14 mouse cellular contexts compared by ENCODE assay signal in genomic region chr7:12954896-12955295, GRCm38 (mm10). TPM values are rescaled to one million over a fixed set of nuclear protein-coding genes. Genes with fewer than 3 reads are reported as not detected.
A peak's percentile ranks its signal among the peaks of the same experiment; 100 is the strongest.
DNase-seq lines count a peak whose midpoint lies in the region; ATAC-seq and TF ChIP-seq lines count a peak whose summit lies in the region.
"Had no signal": no experiment of that assay in that cellular context is flagged by ENCODE, and none has a peak within 500 bp of the region (broad histone marks: within the 10 kb centered on the region; RNA-seq: fewer than 3 reads in every experiment).

No protein-coding gene starts in this region.

- peaks cover 6% of the 10 kb centered on the region for H3K27me3 ChIP-seq in G1E (ENCODE audit: insufficient read depth, low read length)
- H3K27me3 ChIP-seq in liver, embryonic 13.5 days: no peaks in the 10 kb centered on the region

- H3K27ac ChIP-seq in layer of hippocampus, adult 2 months: no peak overlapping the region
- no peak overlapping the region for H3K27ac ChIP-seq in liver, embryonic 13.5 days

- DNase-seq in CD4-positive, CD25-positive, alpha-beta regulatory T cell, adult 2 months (ENCODE audit: low read depth, low spot score): peak; percentile 27
- DNase-seq in layer of hippocampus, adult 2 months (ENCODE audit: low spot score in 2 of 2): no peak
- no peak for DNase-seq in layer of hippocampus, postnatal 10 days (ENCODE audit: low spot score in 2 of 2)
- DNase-seq in G1E (ENCODE audit: low spot score): no peak
- DNase-seq in liver, embryonic 13.5 days: no peak
- no peak for DNase-seq in urinary bladder, postnatal 14 days (ENCODE audit: low spot score)
- DNase-seq in right cerebral cortex, postnatal 4 days: no peak
- DNase-seq: cerebellum, adult 9-11 months; kidney, postnatal 14 days; spleen, adult 18-20 months had no signal

- H3K4me1 ChIP-seq in G1E (ENCODE audit: insufficient read depth, low read depth, low read length): peaks cover 4% of the 10 kb centered on the region
- peaks cover 37% of the 10 kb centered on the region for H3K4me1 ChIP-seq in liver, embryonic 13.5 days (replicated peaks)

- WGBS in liver, embryonic 13.5 days (ENCODE audit: insufficient replicate concordance): 22% methylated on average over 3 of the region's 3 CpGs

- no peak overlapping the region for H3K9ac ChIP-seq in liver, embryonic 13.5 days

- no peaks in the 10 kb centered on the region for H3K36me3 ChIP-seq in G1E (replicated peaks)
- H3K36me3 ChIP-seq in liver, embryonic 13.5 days: no peaks in the 10 kb centered on the region

- H3K4me2 ChIP-seq in liver, embryonic 13.5 days: no peak overlapping the region

- H3K9me3 ChIP-seq in G1E (replicated peaks): no peaks in the 10 kb centered on the region
- H3K9me3 ChIP-seq in liver, embryonic 13.5 days (replicated peaks): no peaks in the 10 kb centered on the region

- no peak for ATAC-seq in CD4-positive, CD25-positive, alpha-beta regulatory T cell, adult 4 months
- peak; percentile 34; the same call in 1 of the 2 replicates for ATAC-seq in G1E (ENCODE audit: extremely low read depth, insufficient number of reproducible peaks, low FRiP score, poor library complexity, severe bottlenecking)
- peak; percentile 47 for ATAC-seq in liver, embryonic 13.5 days (ENCODE audit: low read depth)
- ATAC-seq: hindbrain, embryonic 16.5 days had no signal

- H3K4me3 ChIP-seq in layer of hippocampus, adult 2 months: no peak overlapping the region
- H3K4me3 ChIP-seq in G1E (ENCODE audit: low read depth, low read length): no peak overlapping the region
- H3K4me3 ChIP-seq in liver, embryonic 13.5 days (replicated peaks): no peak overlapping the region

- TF ChIP-seq CTCF in layer of hippocampus, adult 2 months (conservative IDR thresholded peaks at IDR 0.05): peak; percentile 58
- no peak for TF ChIP-seq CTCF in G1E (IDR thresholded peaks at IDR 0.05; ENCODE audit: low read depth, low read length)

RNA-seq across cellular contexts. Expression of gene Zfp324, which starts 10.7 kb away (rescaled TPM):
- 1 to 10 TPM; 2.2 to 2.7 TPM for polyA plus RNA-seq in CD4-positive, CD25-positive, alpha-beta regulatory T cell, adult 4 months (2017; shearing (Covaris generic))
- total RNA-seq in layer of hippocampus, adult 2 months (2021): 10 to 100 TPM; 11.0 to 11.4 TPM
- 10 to 100 TPM; 14.7 to 15.7 TPM for total RNA-seq in layer of hippocampus, postnatal 10 days (2021)
- total RNA-seq in G1E (2014; fragmentation: Nextera tagmentation) (3.7 and 5.9 TPM in 2 replicates), G1E (2017) (6.2 and 7.0 TPM in 2 replicates)
- polyA plus RNA-seq in G1E (2012): 2.4 and 2.7 TPM in 2 replicates
- polyA plus RNA-seq in liver, embryonic 13.5 days (2015; fragmentation: Nextera tagmentation; extraction: Ambion mirVana): 3.3 and 3.6 TPM in 2 replicates

RNA-seq across cellular contexts. Expression of gene Zfp446, which starts 22.8 kb away (rescaled TPM):
- 1 to 10 TPM; 3.8 to 5.7 TPM for polyA plus RNA-seq in CD4-positive, CD25-positive, alpha-beta regulatory T cell, adult 4 months (2017; shearing (Covaris generic))
- 10 to 100 TPM in 1 of 2 experiments, 1 to 10 TPM in 1; 8.7 to 11.5 TPM for total RNA-seq in layer of hippocampus, adult 2 months (2021)
- 1 to 10 TPM; 7.1 to 7.7 TPM for total RNA-seq in layer of hippocampus, postnatal 10 days (2021)
- total RNA-seq in G1E (2014; fragmentation: Nextera tagmentation): 5.9 and 6.1 TPM in 2 replicates
- 3.7 and 4.0 TPM in 2 replicates for total RNA-seq in G1E (2017)
- 4.1 and 4.6 TPM in 2 replicates for polyA plus RNA-seq in G1E (2012)
- 2.9 and 3.6 TPM in 2 replicates for polyA plus RNA-seq in liver, embryonic 13.5 days (2015; fragmentation: Nextera tagmentation; extraction: Ambion mirVana)

RNA-seq across cellular contexts. Expression of gene Rnf225, which starts 27.7 kb away (rescaled TPM):
- not detected for polyA plus RNA-seq in CD4-positive, CD25-positive, alpha-beta regulatory T cell, adult 4 months (2017; shearing (Covaris generic))
- 1 to 10 TPM in 1 of 2 experiments, under 1 TPM in 1; 0.64 to 1.2 TPM for total RNA-seq in layer of hippocampus, adult 2 months (2021)
- total RNA-seq in layer of hippocampus, postnatal 10 days (2021): 1 to 10 TPM; 1.2 TPM
- total RNA-seq in G1E (2014; fragmentation: Nextera tagmentation) (0.29 and 0.98 TPM in 2 replicates), G1E (2017) (0.76 and 0.81 TPM in 2 replicates)
- 1.0 and 1.3 TPM in 2 replicates for polyA plus RNA-seq in G1E (2012)
- 0.16 and 0.24 TPM in 2 replicates for polyA plus RNA-seq in liver, embryonic 13.5 days (2015; fragmentation: Nextera tagmentation; extraction: Ambion mirVana)

RNA-seq across cellular contexts. Expression of gene Rps5, which starts 32.8 kb away (rescaled TPM):
- 1,000 to 10,000 TPM; 2,766 to 2,852 TPM for polyA plus RNA-seq in CD4-positive, CD25-positive, alpha-beta regulatory T cell, adult 4 months (2017; shearing (Covaris generic))
- total RNA-seq in layer of hippocampus, adult 2 months (2021): 100 to 1,000 TPM; 401 to 427 TPM
- total RNA-seq in layer of hippocampus, postnatal 10 days (2021): 100 to 1,000 TPM; 535 to 542 TPM
- total RNA-seq in G1E (2014; fragmentation: Nextera tagmentation) (1,720 and 1,839 TPM in 2 replicates), G1E (2017) (880 and 1,074 TPM in 2 replicates)
- polyA plus RNA-seq in G1E (2012): 1,806 and 2,694 TPM in 2 replicates
- 724 and 893 TPM in 2 replicates for polyA plus RNA-seq in liver, embryonic 13.5 days (2015; fragmentation: Nextera tagmentation; extraction: Ambion mirVana)

RNA-seq across cellular contexts. Expression of gene Slc27a5, which starts 43.1 kb away (rescaled TPM):
- polyA plus RNA-seq in CD4-positive, CD25-positive, alpha-beta regulatory T cell, adult 4 months (2017; shearing (Covaris generic)): under 1 TPM in 1 of 2 experiments, not detected in 1; 0.54 TPM
- under 1 TPM; 0.15 to 0.22 TPM for total RNA-seq in layer of hippocampus, adult 2 months (2021)
- not detected for total RNA-seq in layer of hippocampus, postnatal 10 days (2021)
- total RNA-seq in G1E (2014; fragmentation: Nextera tagmentation): not detected in 2 replicates
- 0.12 and 0.22 TPM in 2 replicates for total RNA-seq in G1E (2017)
- not detected in 2 replicates for polyA plus RNA-seq in G1E (2012)
- 4.5 and 4.9 TPM in 2 replicates for polyA plus RNA-seq in liver, embryonic 13.5 days (2015; fragmentation: Nextera tagmentation; extraction: Ambion mirVana)
- polyA plus RNA-seq: embryonic facial prominence, embryonic 11.5 days; heart, embryonic 14.5 days had no signal
